Mouse (Mus musculus) thymus, adult 2 months (tissue): ENCODE data around the gene Ifnz.
"Not testable (repeated sequence)": the region's sequence is repeated elsewhere in the genome, so short reads cannot be mapped to it uniquely, and the experiment has no call there.

Experiments used
- CTCF ChIP-seq: fragments of 200-500 bp; IDR thresholded peaks from 2 replicates; pipeline ENCODE4 v1.5.1; 2012; ENCODE audit warnings: mild to moderate bottlenecking, control low read depth, low read length, moderate library complexity, borderline replicate concordance; ENCODE audit not compliant: control insufficient read depth, poor library complexity, insufficient read depth; ENCODE audit errors: extremely low read depth
- POLR2A ChIP-seq: fragments of 200-500 bp; IDR thresholded peaks from 2 replicates; pipeline ENCODE4 v1.6.1; 2012; ENCODE audit warnings: mild to moderate bottlenecking, low read length, control low read depth, moderate library complexity; ENCODE audit not compliant: control insufficient read depth, poor library complexity, insufficient read depth; ENCODE audit errors: extremely low read depth

DNA sequence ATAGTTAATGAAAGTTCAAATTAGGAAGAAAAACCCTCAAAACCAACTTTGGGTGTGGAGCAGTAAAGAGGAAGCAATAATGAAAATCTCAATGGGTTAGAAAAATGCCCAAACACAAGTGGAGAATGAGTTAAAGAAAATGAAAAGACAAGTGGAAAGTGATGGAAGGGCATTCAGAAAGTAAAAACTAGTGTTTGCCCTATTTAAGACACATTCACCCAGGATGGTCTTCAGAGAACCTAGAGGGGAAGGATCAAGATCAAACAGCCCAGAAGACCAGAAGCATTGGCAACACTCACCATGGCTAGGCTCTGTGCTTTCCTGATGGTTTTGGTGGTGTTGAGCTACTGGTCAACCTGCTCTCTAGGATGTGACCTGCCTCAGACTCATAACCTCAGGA is 45.2 kb downstream of the Ifnz start, which contains the start of gene Ifna6:
- not testable (repeated sequence) for TF ChIP-seq CTCF, POLR2A
